In genomic region chr15:6309633-6310032, GRCm38 (mm10) we compare ENCODE assay signal across 26 mouse cellular contexts. TPM values are rescaled to one million over a fixed set of nuclear protein-coding genes. Genes with fewer than 3 reads are reported as not detected.
"Had no signal": no experiment of that assay in that cellular context is flagged by ENCODE, and none has a peak within 500 bp of the region (broad histone marks: within the 10 kb centered on the region; RNA-seq: fewer than 3 reads in every experiment).

No protein-coding gene starts in this region.

- H3K4me3 ChIP-seq: embryonic facial prominence, embryonic 10.5 days; embryonic facial prominence, embryonic 12.5 days; embryonic facial prominence, embryonic 13.5 days; embryonic facial prominence, embryonic 15.5 days; erythroblast, embryonic 14.5 days; forebrain, embryonic 10.5 days; forebrain, embryonic 12.5 days; forebrain, embryonic 13.5 days; forebrain, embryonic 15.5 days; gastrocnemius, adult 2 months; heart, adult 2 months had no signal

- H3K9ac ChIP-seq: embryonic facial prominence, embryonic 12.5 days; embryonic facial prominence, embryonic 13.5 days; embryonic facial prominence, embryonic 15.5 days; forebrain, embryonic 12.5 days; forebrain, embryonic 13.5 days; forebrain, embryonic 15.5 days; forebrain, postnatal 0 days had no signal

- H3K4me1 ChIP-seq: embryonic facial prominence, embryonic 10.5 days; embryonic facial prominence, embryonic 12.5 days; embryonic facial prominence, embryonic 15.5 days; forebrain, embryonic 10.5 days; forebrain, embryonic 12.5 days; forebrain, embryonic 13.5 days; forebrain, embryonic 15.5 days had no signal

- H3K9me3 ChIP-seq: embryonic facial prominence, embryonic 10.5 days; embryonic facial prominence, embryonic 12.5 days; embryonic facial prominence, embryonic 13.5 days; embryonic facial prominence, embryonic 15.5 days; forebrain, embryonic 10.5 days; forebrain, embryonic 12.5 days; forebrain, embryonic 13.5 days; forebrain, embryonic 15.5 days had no signal

- ATAC-seq: forebrain, embryonic 13.5 days; forebrain, embryonic 14.5 days; forebrain, embryonic 15.5 days; forebrain, embryonic 16.5 days; forebrain, postnatal 0 days had no signal

- H3K27me3 ChIP-seq: embryonic facial prominence, embryonic 12.5 days; embryonic facial prominence, embryonic 13.5 days; embryonic facial prominence, embryonic 15.5 days; forebrain, embryonic 12.5 days; forebrain, embryonic 13.5 days; forebrain, embryonic 15.5 days had no signal

- H3K27ac ChIP-seq: embryonic facial prominence, embryonic 10.5 days; embryonic facial prominence, embryonic 12.5 days; embryonic facial prominence, embryonic 13.5 days; embryonic facial prominence, embryonic 15.5 days; forebrain, embryonic 10.5 days; forebrain, embryonic 12.5 days; forebrain, embryonic 13.5 days; forebrain, embryonic 15.5 days; gastrocnemius, adult 2 months; heart, adult 2 months had no signal

- H3K4me2 ChIP-seq: embryonic facial prominence, embryonic 12.5 days; embryonic facial prominence, embryonic 13.5 days; embryonic facial prominence, embryonic 15.5 days; forebrain, embryonic 12.5 days; forebrain, embryonic 13.5 days; forebrain, embryonic 15.5 days had no signal

- DNase-seq: cerebellum, adult 8-10 months; cerebellum, adult 9-10 months; cerebellum, adult 9-11 months; cerebellum, postnatal 14 days; cerebellum, postnatal 25 days; cerebellum, postnatal 36 days; embryo, embryonic 11 days; forebrain, postnatal 0 days; gastrocnemius, adult 2 months; gastrocnemius, postnatal 10 days; gastrocnemius, postnatal 14 days; gastrocnemius, postnatal 25 days; gastrocnemius, postnatal 36 days; heart, adult 18-20 months; heart, adult 2 months had no signal

- H3K36me3 ChIP-seq: embryonic facial prominence, embryonic 10.5 days; embryonic facial prominence, embryonic 12.5 days; embryonic facial prominence, embryonic 13.5 days; embryonic facial prominence, embryonic 15.5 days; forebrain, embryonic 10.5 days; forebrain, embryonic 12.5 days; forebrain, embryonic 15.5 days had no signal

RNA-seq across cellular contexts. Expression of gene Dab2, which starts 10.0 kb away (rescaled TPM):
- polyA plus RNA-seq: erythroblast, embryonic 14.5 days had no signal
